Mouse (Mus musculus) adrenal gland, postnatal 36 days (tissue): ENCODE measurements around the gene Nadk. TPM values are rescaled to one million over a fixed set of nuclear protein-coding genes. Genes with fewer than 3 reads are reported as not detected.

Experiments
- DNase-seq, 2 experiments: peaks; one replicate each; pipeline ENCODE4 v3.0.0; 2021; ENCODE audit warnings: mixed read lengths in 1 of 2
- long read RNA-seq, 2 experiments: library from polyadenylated mRNA; stranded (forward); transcript quantifications; one replicate each; pipeline ENCODE4 v2.0.0; 2021; ENCODE audit warnings: borderline sequencing depth in 2 of 2
- total RNA-seq, 2 experiments: library from RNA; stranded (reverse); gene quantifications; 2 replicates each; pipeline ENCODE4 v1.2.3; 2021

Gene Nadk
- total RNA-seq = 100 to 1,000 TPM; 175 to 310 TPM
- long read RNA-seq, experiment 1, transcript Nadk-202 (10 exons, 2,737 nt) = minor isoform, 61 of 749 reads
- long read RNA-seq, experiment 1, transcript Nadk-203 (12 exons, 3,152 nt) = major isoform, 387 of 749 reads
- long read RNA-seq, experiment 1, partial matches to known transcripts = 87 of 749 reads
- long read RNA-seq, experiment 1, other reads (novel, unspliced or antisense) = 214 of 749 reads
- long read RNA-seq, experiment 2, transcript Nadk-202 (10 exons, 2,737 nt) = minor isoform, 7 of 135 reads
- long read RNA-seq, experiment 2, transcript Nadk-203 (12 exons, 3,152 nt) = major isoform, 94 of 135 reads
- long read RNA-seq, experiment 2, partial matches to known transcripts = 9 of 135 reads
- long read RNA-seq, experiment 2, other reads (novel, unspliced or antisense) = 25 of 135 reads

GRCm38 (mm10) chr4:155561661-155562442 lies at the start of gene Nadk:
Gene Nadk, plus strand, starts transcription at chr4:155562378.
- no peak for DNase-seq

- DNase-seq = no peak
Observed at GRCm38 (mm10) chr4:155514810-155515209, 47.4 kb upstream of the Nadk start.

GRCm38 (mm10) chr4:155517948-155518517 lies 44.1 kb upstream of the Nadk start:
- no peak for DNase-seq

- DNase-seq = no peak
Observed at GRCm38 (mm10) chr4:155522327-155522726, 39.9 kb upstream of the Nadk start.

- peak; percentile 58 to 59 for DNase-seq
Observed at GRCm38 (mm10) chr4:155525751-155526150, 36.4 kb upstream of the Nadk start.

GRCm38 (mm10) chr4:155529294-155529693 lies 32.9 kb upstream of the Nadk start:
- DNase-seq = no peak

DNA sequence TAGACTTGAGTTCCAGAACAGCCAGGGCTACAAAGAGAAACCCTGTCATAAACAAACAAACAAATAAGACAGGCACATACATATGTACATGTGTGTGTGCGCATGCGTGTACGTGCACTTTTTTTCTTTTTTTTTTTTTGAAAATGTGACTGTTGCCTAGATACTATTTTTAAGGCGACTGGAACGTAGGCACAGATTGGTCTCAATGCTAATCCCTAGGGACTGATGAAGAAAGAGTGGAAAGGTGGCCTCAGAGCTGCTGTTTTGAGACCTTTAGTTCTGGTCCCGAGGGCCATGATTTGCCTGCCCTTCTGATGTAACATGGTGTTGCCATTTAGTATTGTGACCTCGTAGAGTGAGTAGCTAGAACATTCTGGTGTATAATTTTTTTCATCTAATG lies 12.2 kb upstream of the Nadk start:
- DNase-seq = no peak

DNA sequence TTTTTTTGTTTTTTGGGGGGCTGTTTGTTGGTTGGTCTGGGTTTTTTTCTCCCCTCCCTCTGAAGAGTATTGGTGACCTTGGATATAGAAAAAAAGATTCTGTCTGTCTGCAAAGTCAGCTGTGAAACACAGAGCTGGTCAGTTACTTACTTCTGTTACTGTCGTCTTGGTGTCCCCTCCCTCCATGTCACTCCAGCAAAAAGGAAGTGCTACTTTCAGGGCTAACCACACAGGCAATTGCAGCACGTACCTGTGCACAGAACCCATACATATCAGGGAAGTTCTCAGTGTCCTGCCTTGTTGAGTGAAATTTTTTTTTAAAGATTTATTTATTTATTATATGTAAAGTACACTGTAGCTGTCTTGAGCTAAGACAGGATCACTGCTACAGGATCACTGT lies 11.7 kb upstream of the Nadk start:
- DNase-seq = no peak

DNA sequence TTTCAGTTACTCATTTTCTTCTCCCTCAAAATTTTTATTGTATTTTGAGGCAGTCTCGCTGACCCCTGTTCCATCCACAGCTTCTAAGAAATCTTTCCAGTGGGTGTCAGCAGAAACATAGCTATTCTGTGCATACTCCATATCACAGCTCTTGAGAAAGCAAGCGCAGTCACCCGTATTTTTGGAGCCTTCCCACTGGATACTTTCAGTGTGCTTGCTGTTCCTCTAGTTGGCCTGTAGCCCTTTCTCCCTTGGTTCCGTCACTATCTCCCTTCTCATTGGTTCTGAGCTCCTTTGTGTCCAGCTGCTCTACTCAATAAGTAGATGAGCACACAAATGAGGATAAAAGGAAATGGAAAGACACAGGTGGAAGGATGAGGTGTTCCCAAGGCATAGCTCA lies 11.1 kb upstream of the Nadk start:
- DNase-seq = no peak

- no peak for DNase-seq
Observed at GRCm38 (mm10) chr4:155552917-155553532, 9.2 kb upstream of the Nadk start.

DNA sequence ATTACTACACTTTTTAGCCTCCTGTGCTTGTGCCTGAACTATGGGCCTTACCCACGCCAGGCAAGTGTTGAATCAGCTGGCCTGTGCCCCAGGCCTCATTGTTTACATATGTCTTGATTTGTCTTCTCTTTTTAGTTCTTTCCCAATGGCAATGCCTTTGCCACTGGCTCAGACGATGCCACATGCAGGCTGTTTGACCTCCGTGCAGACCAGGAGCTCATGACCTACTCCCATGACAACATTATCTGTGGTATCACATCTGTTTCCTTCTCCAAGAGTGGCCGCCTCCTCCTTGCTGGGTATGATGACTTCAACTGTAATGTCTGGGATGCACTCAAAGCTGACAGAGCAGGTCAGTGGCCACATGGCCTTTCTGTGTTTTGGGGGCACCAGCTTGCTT lies 7.3 kb upstream of the Nadk start:
- no peak for DNase-seq

DNA sequence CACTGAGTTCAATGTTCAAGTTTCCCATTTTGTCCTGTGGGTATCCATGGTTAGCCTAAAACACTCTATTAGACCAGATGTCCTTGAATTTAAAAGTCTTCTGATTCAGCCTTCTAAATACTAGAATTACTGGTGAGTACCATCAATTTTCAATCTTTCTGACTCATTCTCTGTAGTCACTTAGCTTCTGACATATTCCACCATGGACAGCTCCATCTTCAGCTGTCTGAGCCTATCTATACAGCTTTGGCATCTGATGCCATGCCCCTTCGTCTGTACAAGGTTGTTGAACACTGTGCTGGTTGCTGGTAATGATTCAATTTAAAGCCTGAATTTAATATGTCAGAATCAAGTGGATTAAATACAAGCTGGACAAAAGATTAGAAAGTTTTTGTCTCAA lies 6.7 kb upstream of the Nadk start:
- DNase-seq = no peak

GRCm38 (mm10) chr4:155559454-155559853 lies 2.7 kb upstream of the Nadk start:
- no peak for DNase-seq

GRCm38 (mm10) chr4:155560932-155561331 lies 1.2 kb upstream of the Nadk start:
- DNase-seq = no peak

GRCm38 (mm10) chr4:155562725-155563399 lies 684 bp downstream of the Nadk start:
- peak; percentile 61 to 70 for DNase-seq

- peak; percentile 96 to 97 for DNase-seq
Observed at GRCm38 (mm10) chr4:155563400-155564231, 1.4 kb downstream of the Nadk start.

GRCm38 (mm10) chr4:155564315-155565069 lies 2.3 kb downstream of the Nadk start:
- DNase-seq = peak; percentile 68 to 69

GRCm38 (mm10) chr4:155566555-155566954 lies 4.4 kb downstream of the Nadk start:
- no peak for DNase-seq

GRCm38 (mm10) chr4:155568170-155568569 lies 6.0 kb downstream of the Nadk start:
- no peak for DNase-seq
